Mouse (Mus musculus) A20 (cell line): ENCODE measurements around the gene Spata31d1d.

ENCODE experiments used
- DNase-seq: peaks from one replicate; pipeline ENCODE4 v3.0.0-alpha.2; 2011; ENCODE audit warnings: low read depth, low spot score

Spata31d1d gene

DNA sequence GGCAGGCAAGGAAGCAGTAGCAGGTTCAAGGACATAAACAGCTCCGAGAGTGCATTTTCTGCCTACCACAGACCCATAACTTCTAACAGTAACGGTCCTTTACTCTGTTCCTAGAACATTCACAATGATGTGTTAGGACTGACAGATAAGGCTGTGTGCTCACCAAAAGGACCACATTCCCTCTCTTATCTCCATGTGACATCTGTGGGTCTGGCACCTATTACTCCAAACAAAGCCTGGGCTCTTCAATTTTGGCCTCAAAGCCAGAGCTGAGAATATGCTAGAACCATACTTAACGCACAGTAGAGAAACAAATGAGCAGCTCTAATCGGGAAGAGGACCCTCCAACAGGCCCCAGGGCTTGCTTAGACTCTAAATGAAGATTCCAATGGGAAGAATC, 51.6 kb downstream of the Spata31d1d start:
- DNase-seq, result no peak

DNA sequence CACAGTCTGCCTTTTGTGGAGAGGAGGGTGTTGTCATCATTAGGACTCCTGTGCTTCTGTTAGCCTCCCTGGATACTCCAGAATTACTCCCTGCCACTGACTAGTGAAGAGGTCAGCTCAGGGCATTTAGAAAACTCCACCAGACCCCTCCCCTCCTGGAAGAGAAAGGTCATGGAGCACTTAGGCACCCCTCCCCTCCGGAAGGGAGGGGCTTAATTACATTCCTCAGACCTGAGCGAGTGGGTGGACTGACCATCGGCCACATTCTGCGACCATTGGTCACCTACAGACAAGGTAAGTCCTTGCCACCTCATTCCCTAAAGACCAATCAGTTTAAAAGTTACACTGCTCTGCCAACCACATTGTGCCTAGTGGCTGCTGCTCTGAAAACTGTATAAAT, 52.2 kb downstream of the Spata31d1d start:
- DNase-seq, result no peak

DNA sequence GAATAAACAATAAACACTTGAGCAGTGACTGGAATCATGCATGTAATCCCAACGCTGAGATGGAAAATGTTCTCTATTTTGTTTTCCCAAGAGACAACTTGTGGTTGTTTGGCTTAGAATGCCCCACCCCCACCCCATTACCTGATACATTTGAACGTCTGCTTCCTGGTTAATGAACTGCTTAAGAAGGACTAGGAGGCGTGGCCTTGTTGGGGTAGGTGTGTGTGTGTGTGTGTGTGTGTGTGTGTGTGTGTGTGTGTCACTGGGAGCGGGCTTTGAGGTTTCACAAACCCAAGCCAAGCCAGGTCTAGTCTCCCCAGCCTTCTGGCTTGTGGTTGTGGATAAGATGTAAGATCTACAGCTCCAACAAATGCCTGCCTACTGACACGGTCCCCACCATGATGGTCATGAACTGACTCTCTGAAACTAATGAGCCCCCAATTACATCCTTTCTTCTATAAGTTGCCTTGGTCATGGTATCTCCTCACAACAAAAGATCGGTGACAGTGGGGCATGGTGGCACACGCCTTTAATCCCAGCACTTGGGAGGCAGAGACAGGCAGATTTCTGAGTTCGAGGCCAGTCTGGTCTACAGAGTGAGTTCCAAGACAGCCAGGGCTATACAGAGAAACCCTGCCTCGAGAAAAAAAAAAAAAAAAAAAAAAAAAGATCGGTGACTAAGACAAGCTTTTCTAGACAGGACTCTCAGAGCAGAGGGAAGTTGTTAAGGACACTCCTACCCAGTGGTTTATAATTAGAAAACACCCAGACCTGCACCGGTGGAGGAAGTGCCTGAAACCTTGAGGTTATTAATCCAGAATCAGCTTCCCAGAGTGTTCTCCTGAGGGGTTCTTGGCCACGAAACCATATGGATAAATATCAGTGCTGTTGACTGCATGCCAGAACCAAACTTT, 55.0 kb downstream of the Spata31d1d start:
- no peak for DNase-seq
